Mouse (Mus musculus) C2C12 (cell line): ENCODE measurements around the gene Rab33b. TPM values are rescaled to one million over a fixed set of nuclear protein-coding genes. Genes with fewer than 3 reads are reported as not detected.

Experiments used
- H3K27me3 ChIP-seq: one replicate; pipeline ENCODE4 v1.6.1; 2011; ENCODE audit not compliant: control insufficient read depth, insufficient read depth, insufficient read length
- H3K36me3 ChIP-seq: one replicate; pipeline ENCODE4 v1.6.1; 2011; ENCODE audit not compliant: control insufficient read depth, insufficient read depth
- H3K4me3 ChIP-seq: one replicate; pipeline ENCODE4 v1.5.1; 2011; ENCODE audit warnings: mild to moderate bottlenecking, control low read depth; ENCODE audit not compliant: poor library complexity, insufficient read depth, severe bottlenecking
- H3K79me2 ChIP-seq: one replicate; pipeline ENCODE4 v1.6.1; 2011; ENCODE audit not compliant: control insufficient read depth, insufficient read depth
- H3K79me3 ChIP-seq: one replicate; pipeline ENCODE4 v1.6.1; 2011; ENCODE audit warnings: low read depth, control low read depth
- H3ac ChIP-seq: one replicate; pipeline ENCODE3; 2011; ENCODE audit warnings: low read depth; ENCODE audit not compliant: control insufficient read depth, insufficient read length
- CEBPB ChIP-seq: IDR thresholded peaks from one replicate; pipeline ENCODE4 v1.6.1; 2011; ENCODE audit warnings: low read depth, mild to moderate bottlenecking, control low read depth, moderate library complexity
- CTCF ChIP-seq: IDR thresholded peaks from one replicate; pipeline ENCODE4 v1.5.1; 2011; ENCODE audit not compliant: control insufficient read depth, insufficient read depth, insufficient read length
- FOSL1 ChIP-seq: IDR thresholded peaks from one replicate; pipeline ENCODE4 v1.8.0; 2011; ENCODE audit warnings: mild to moderate bottlenecking, low read length; ENCODE audit not compliant: poor library complexity, insufficient read depth, severe bottlenecking
- MAX ChIP-seq: IDR thresholded peaks from one replicate; pipeline ENCODE4 v1.6.1; 2011; ENCODE audit warnings: mild to moderate bottlenecking, control low read depth
- MYOD1 ChIP-seq: IDR thresholded peaks from one replicate; pipeline ENCODE4 v1.6.1; 2011; ENCODE audit warnings: low read depth; ENCODE audit not compliant: control insufficient read depth, insufficient read length
- MYOG ChIP-seq: IDR thresholded peaks from one replicate; pipeline ENCODE4 v1.6.1; 2011; ENCODE audit not compliant: control insufficient read depth, insufficient read length; ENCODE audit errors: extremely low read depth
- USF1 ChIP-seq: IDR thresholded peaks from one replicate; pipeline ENCODE4 v1.6.1; 2011; ENCODE audit warnings: low read depth, mild to moderate bottlenecking, control low read depth, moderate library complexity
- polyA plus RNA-seq: library from polyadenylated mRNA; unstranded; fragments of >200 nt; fragmentation: generic; extraction: Trizol; gene quantifications from one replicate; pipeline ENCODE4 v1.2.1, GENCODE M21; 2012; ENCODE audit warnings: missing spikeins

The Rab33b gene
- polyA plus RNA-seq, 1 experiment = 4.7 TPM

GRCm38 (mm10) chr3:51539567-51540408 is 56.1 kb downstream of the Rab33b start:
- H3K4me3 ChIP-seq = no peak overlapping the region
- no peak overlapping the region for H3ac ChIP-seq
- no peaks in the 10 kb centered on the region for H3K79me2 ChIP-seq
- H3K79me3 ChIP-seq = no peaks in the 10 kb centered on the region
- no peaks in the 10 kb centered on the region for H3K27me3 ChIP-seq
- H3K36me3 ChIP-seq = peaks cover 61% of the 10 kb centered on the region
- peak; percentile 33 for TF ChIP-seq CTCF
- no peak for TF ChIP-seq MYOG

- no peaks in the 10 kb centered on the region for H3K79me3 ChIP-seq
- TF ChIP-seq FOSL1 = no peak
- TF ChIP-seq MAX = no peak
- no peak for TF ChIP-seq CEBPB
- TF ChIP-seq MYOD1 = no peak
- no peak for TF ChIP-seq MYOG
- no peak for TF ChIP-seq CTCF
- TF ChIP-seq USF1 = no peak
- peaks cover 54% of the 10 kb centered on the region for H3K36me3 ChIP-seq
- H3K79me2 ChIP-seq = no peaks in the 10 kb centered on the region
- H3ac ChIP-seq = no peak overlapping the region
- no peaks in the 10 kb centered on the region for H3K27me3 ChIP-seq
- H3K4me3 ChIP-seq = no peak overlapping the region
Measured at GRCm38 (mm10) chr3:51540659-51541058, 56.9 kb downstream of the Rab33b start.

GRCm38 (mm10) chr3:51544442-51545128 is 60.9 kb downstream of the Rab33b start:
- Histone ChIP-seq H3K79me2 (peaks cover 2% of the 10 kb centered on the region), H3K79me3 (peaks cover 4% of the 10 kb centered on the region), H3K27me3 (no peaks in the 10 kb centered on the region), H3ac (no peak overlapping the region), H3K4me3 (no peak overlapping the region), H3K36me3 (peaks cover 44% of the 10 kb centered on the region)
- TF ChIP-seq MYOG = no peak
- no peak for TF ChIP-seq USF1
- no peak for TF ChIP-seq FOSL1
- no peak for TF ChIP-seq CTCF
- TF ChIP-seq CEBPB = no peak
- no peak for TF ChIP-seq MYOD1
- TF ChIP-seq MAX = no peak

Other genes with a start within 250 kb of the Rab33b start
- 19.5 TPM for gene Elf2, start 143.3 kb upstream of the Rab33b start, polyA plus RNA-seq
- gene Mgarp, start 87.2 kb upstream of the Rab33b start, polyA plus RNA-seq = 0.23 TPM
- gene Ndufc1, start 74.9 kb upstream of the Rab33b start, polyA plus RNA-seq = 473 TPM
- 13.3 TPM for gene Naa15, start 68.8 kb upstream of the Rab33b start, polyA plus RNA-seq
- gene Setd7, start 77.0 kb downstream of the Rab33b start, polyA plus RNA-seq = 9.9 TPM
- gene Mgst2, start 176.4 kb downstream of the Rab33b start, polyA plus RNA-seq = 3.6 TPM